Mouse (Mus musculus) cerebellum, postnatal 25 days (tissue): ENCODE results near the gene Zfp36l1.

Experiments used
- DNase-seq, 2 experiments: peaks; one replicate each; pipeline ENCODE4 v3.0.0; 2021; ENCODE audit warnings: mixed read lengths in 2 of 2

The Zfp36l1 gene

GRCm38 (mm10) chr12:80108896-80109668 is 3.7 kb downstream of the Zfp36l1 start:
- DNase-seq: peak; percentile 72 to 88

GRCm38 (mm10) chr12:80106896-80107667 is 5.7 kb downstream of the Zfp36l1 start:
- no peak for DNase-seq

- DNase-seq: no peak
These were observed 6.5 kb downstream of the Zfp36l1 start for GRCm38 (mm10) chr12:80106138-80106895.

- no peak for DNase-seq
These were observed 9.3 kb downstream of the Zfp36l1 start for GRCm38 (mm10) chr12:80103521-80103973.

- no peak for DNase-seq
These were observed 9.7 kb downstream of the Zfp36l1 start for GRCm38 (mm10) chr12:80103089-80103488.

GRCm38 (mm10) chr12:80098825-80099224 is 14.0 kb downstream of the Zfp36l1 start:
- no peak for DNase-seq

- no peak for DNase-seq
These were observed 16.1 kb downstream of the Zfp36l1 start for GRCm38 (mm10) chr12:80096734-80097133.

GRCm38 (mm10) chr12:80092787-80093186 is 20.0 kb downstream of the Zfp36l1 start:
- no peak for DNase-seq

- DNase-seq: no peak
These were observed 21.7 kb downstream of the Zfp36l1 start for GRCm38 (mm10) chr12:80091080-80091479.

- no peak for DNase-seq
These were observed 22.3 kb downstream of the Zfp36l1 start for GRCm38 (mm10) chr12:80090529-80090928.

GRCm38 (mm10) chr12:80088143-80088542 is 24.7 kb downstream of the Zfp36l1 start:
- DNase-seq: no peak

- DNase-seq: no peak
These were observed 28.2 kb downstream of the Zfp36l1 start for GRCm38 (mm10) chr12:80084446-80085112.

- DNase-seq: no peak
These were observed 28.9 kb downstream of the Zfp36l1 start for GRCm38 (mm10) chr12:80083937-80084336.

GRCm38 (mm10) chr12:80083133-80083821 is 29.5 kb downstream of the Zfp36l1 start:
- DNase-seq: no peak

- no peak for DNase-seq
These were observed 30.1 kb downstream of the Zfp36l1 start for GRCm38 (mm10) chr12:80082730-80083129.

- no peak for DNase-seq
These were observed 31.4 kb downstream of the Zfp36l1 start for GRCm38 (mm10) chr12:80081440-80081839.

- no peak for DNase-seq
These were observed 32.9 kb downstream of the Zfp36l1 start for GRCm38 (mm10) chr12:80079937-80080336.

GRCm38 (mm10) chr12:80074331-80074730 is 38.5 kb downstream of the Zfp36l1 start:
- no peak for DNase-seq

- DNase-seq: no peak
These were observed 42.1 kb downstream of the Zfp36l1 start for GRCm38 (mm10) chr12:80070534-80071287.

GRCm38 (mm10) chr12:80069040-80069439 is 43.8 kb downstream of the Zfp36l1 start:
- no peak for DNase-seq

GRCm38 (mm10) chr12:80068016-80068415 is 44.8 kb downstream of the Zfp36l1 start:
- DNase-seq: no peak
